Mouse (Mus musculus): ENCODE measurements around the gene Mbnl1. TPM values are rescaled to one million over a fixed set of nuclear protein-coding genes. Genes with fewer than 3 reads are reported as not detected.

The Mbnl1 gene
- polyA plus RNA-seq, 1 experiment from 2014 or later = 68.8 TPM

DNA sequence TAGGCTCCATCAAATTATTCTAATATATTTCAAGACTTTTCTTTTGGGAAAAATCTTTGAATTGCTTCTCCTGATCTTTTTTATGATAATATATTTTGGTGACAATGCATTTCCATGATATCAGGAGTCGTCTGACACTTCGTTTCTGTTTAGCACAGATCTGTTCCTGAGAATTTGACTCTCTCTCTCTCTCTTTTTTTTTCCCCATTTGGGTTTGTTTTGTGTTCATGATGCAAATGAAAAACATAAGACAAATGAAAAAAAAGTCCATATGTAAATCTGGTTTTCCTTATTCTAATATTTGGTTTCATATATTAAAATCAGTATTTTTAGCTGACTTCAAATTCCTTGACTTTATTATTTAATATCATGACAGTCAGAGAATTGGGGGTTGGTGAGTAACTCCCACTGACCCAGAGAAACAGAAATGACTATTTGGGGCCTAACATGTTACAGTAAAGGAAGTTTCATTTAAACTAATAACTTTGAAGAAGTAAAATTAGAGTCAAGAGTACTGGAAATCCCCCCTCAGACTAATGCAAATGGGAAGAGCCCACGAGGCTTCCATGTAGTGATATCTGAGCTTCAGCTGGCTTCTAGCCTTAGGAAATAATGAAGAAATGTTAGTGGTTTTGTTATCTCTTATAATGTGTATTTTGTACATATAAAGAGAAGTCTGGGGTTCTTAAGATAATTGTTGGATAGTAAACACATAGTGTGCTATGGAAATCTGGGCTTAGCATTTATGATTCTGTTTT lies 65.8 kb downstream of the Mbnl1 start:
- H3K9me3 ChIP-seq (replicated peaks; ENCODE audit: control insufficient read depth, low read length) = no peaks in the 10 kb centered on the region
- 83% methylated on average over 3 of the region's 3 CpGs for WGBS
- ATAC-seq (replicated peaks; ENCODE audit: insufficient number of reproducible peaks, low FRiP score, low TSS enrichment, low read depth) (no peak), DNase-seq (ENCODE audit: low spot score) (no peak)
- no peak overlapping the region for H3K4me2 ChIP-seq (ENCODE audit: low read depth, low read length)
- H3K27ac ChIP-seq (replicated peaks; ENCODE audit: low read depth, low read length) = no peak overlapping the region
- H3K27me3 ChIP-seq (ENCODE audit: control insufficient read depth, insufficient read depth, low read length) = no peaks in the 10 kb centered on the region
- no peaks in the 10 kb centered on the region for H3K36me3 ChIP-seq (replicated peaks; ENCODE audit: control insufficient read depth, insufficient read depth, low read depth, low read length)
- H3K9ac ChIP-seq (replicated peaks; ENCODE audit: low read length) = no peak overlapping the region
- H3K4me3 ChIP-seq (ENCODE audit: low read depth, low read length) = no peak overlapping the region
- no peaks in the 10 kb centered on the region for H3K4me1 ChIP-seq (ENCODE audit: control insufficient read depth, insufficient read depth, low read length)

GRCm38 (mm10) chr3:60541121-60541520 lies 68.5 kb downstream of the Mbnl1 start:
- H3K4me1 ChIP-seq (ENCODE audit: control insufficient read depth, insufficient read depth, low read length) = no peaks in the 10 kb centered on the region
- no peak overlapping the region for H3K4me2 ChIP-seq (ENCODE audit: low read depth, low read length)
- no peak overlapping the region for H3K4me3 ChIP-seq (ENCODE audit: low read depth, low read length)
- no peaks in the 10 kb centered on the region for H3K36me3 ChIP-seq (replicated peaks; ENCODE audit: control insufficient read depth, insufficient read depth, low read depth, low read length)
- no peak overlapping the region for H3K9ac ChIP-seq (replicated peaks; ENCODE audit: low read length)
- no peaks in the 10 kb centered on the region for H3K9me3 ChIP-seq (replicated peaks; ENCODE audit: control insufficient read depth, low read length)
- DNase-seq (ENCODE audit: low spot score) (no peak), ATAC-seq (replicated peaks; ENCODE audit: insufficient number of reproducible peaks, low FRiP score, low TSS enrichment, low read depth) (no peak)
- H3K27ac ChIP-seq (replicated peaks; ENCODE audit: low read depth, low read length) = no peak overlapping the region
- no peaks in the 10 kb centered on the region for H3K27me3 ChIP-seq (ENCODE audit: control insufficient read depth, insufficient read depth, low read length)
- 86% methylated on average over 4 of the region's 4 CpGs for WGBS

DNA sequence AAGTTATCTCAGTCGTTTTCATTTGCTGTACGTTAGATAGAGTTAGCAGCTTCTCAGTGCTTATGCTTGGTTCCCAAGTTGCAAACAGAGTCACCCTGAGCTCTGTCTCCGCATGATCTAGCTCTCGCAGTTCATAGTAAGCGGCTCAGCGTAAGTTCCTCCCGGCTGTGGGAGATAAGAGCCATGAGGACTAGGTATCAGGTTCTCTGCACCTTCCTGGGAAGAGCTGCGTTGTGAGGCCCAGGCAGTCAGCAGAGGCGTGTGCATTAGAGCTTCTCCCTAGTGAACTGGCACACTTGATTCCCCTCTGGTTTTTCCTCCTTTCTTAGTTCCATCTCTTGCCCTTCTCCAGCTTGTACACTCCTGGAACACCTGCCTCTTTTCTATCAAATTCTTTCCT lies 73.6 kb downstream of the Mbnl1 start:
- WGBS = 66% methylated on average over 9 of the region's 9 CpGs
- no peak overlapping the region for H3K27ac ChIP-seq (replicated peaks; ENCODE audit: low read depth, low read length)
- no peak for DNase-seq (ENCODE audit: low spot score)
- no peak for ATAC-seq (replicated peaks; ENCODE audit: insufficient number of reproducible peaks, low FRiP score, low TSS enrichment, low read depth)
- H3K4me3 ChIP-seq (ENCODE audit: low read depth, low read length) = no peak overlapping the region
- H3K9ac ChIP-seq (replicated peaks; ENCODE audit: low read length) = no peak overlapping the region
- H3K4me1 ChIP-seq (ENCODE audit: control insufficient read depth, insufficient read depth, low read length) = no peaks in the 10 kb centered on the region
- no peaks in the 10 kb centered on the region for H3K36me3 ChIP-seq (replicated peaks; ENCODE audit: control insufficient read depth, insufficient read depth, low read depth, low read length)
- H3K4me2 ChIP-seq (ENCODE audit: low read depth, low read length) = no peak overlapping the region
- no peaks in the 10 kb centered on the region for H3K27me3 ChIP-seq (ENCODE audit: control insufficient read depth, insufficient read depth, low read length)
- H3K9me3 ChIP-seq (replicated peaks; ENCODE audit: control insufficient read depth, low read length) = no peaks in the 10 kb centered on the region

DNA sequence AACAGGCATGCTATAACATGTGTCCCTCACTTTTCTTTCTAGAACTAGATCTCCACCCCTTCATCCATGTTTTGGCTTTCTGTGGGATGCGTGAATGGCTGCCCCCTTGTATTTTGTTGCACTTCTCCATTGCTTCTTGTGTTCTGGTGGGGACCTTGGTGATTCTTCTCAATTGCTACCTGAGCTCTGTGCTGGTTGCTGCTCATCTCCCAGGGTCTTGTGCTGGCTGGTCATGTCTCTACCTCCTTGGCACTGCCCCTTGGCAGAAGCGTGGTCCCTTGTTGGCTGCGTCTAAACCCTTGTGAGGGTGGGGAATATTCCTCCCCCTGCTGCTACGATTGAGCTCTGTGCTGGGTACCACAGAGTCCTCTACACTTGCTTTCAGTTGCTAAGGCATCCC lies 74.3 kb downstream of the Mbnl1 start:
- WGBS = 88% methylated on average over 4 of the region's 4 CpGs
- Histone ChIP-seq H3K9me3 (replicated peaks; ENCODE audit: control insufficient read depth, low read length) (no peaks in the 10 kb centered on the region), H3K4me3 (ENCODE audit: low read depth, low read length) (no peak overlapping the region), H3K4me2 (ENCODE audit: low read depth, low read length) (no peak overlapping the region), H3K36me3 (replicated peaks; ENCODE audit: control insufficient read depth, insufficient read depth, low read depth, low read length) (no peaks in the 10 kb centered on the region), H3K27me3 (ENCODE audit: control insufficient read depth, insufficient read depth, low read length) (no peaks in the 10 kb centered on the region), H3K4me1 (ENCODE audit: control insufficient read depth, insufficient read depth, low read length) (no peaks in the 10 kb centered on the region), H3K27ac (replicated peaks; ENCODE audit: low read depth, low read length) (no peak overlapping the region), H3K9ac (replicated peaks; ENCODE audit: low read length) (no peak overlapping the region)
- ATAC-seq (replicated peaks; ENCODE audit: insufficient number of reproducible peaks, low FRiP score, low TSS enrichment, low read depth) = no peak
- no peak for DNase-seq (ENCODE audit: low spot score)

DNA sequence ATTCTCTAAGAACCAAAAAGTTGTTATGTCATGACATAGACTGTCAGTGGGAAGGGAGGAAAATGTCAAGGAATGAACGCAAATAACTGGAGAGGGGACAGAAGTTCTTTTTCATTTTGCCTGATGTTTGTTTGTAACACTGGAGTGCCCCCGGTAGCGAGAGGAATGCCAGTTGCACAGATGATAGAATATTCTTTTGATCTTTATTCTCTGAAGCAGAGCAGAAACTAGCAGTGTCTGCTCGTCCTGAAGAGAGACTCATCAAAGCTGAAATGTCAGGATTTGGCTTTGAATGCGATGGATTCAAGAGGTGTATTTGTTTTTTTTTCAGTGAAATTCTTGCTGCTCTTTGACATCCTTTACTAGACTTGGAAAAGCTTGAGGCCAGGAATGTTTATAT lies 77.9 kb downstream of the Mbnl1 start:
- no peak overlapping the region for H3K4me2 ChIP-seq (ENCODE audit: low read depth, low read length)
- H3K9me3 ChIP-seq (replicated peaks; ENCODE audit: control insufficient read depth, low read length) = no peaks in the 10 kb centered on the region
- no peaks in the 10 kb centered on the region for H3K36me3 ChIP-seq (replicated peaks; ENCODE audit: control insufficient read depth, insufficient read depth, low read depth, low read length)
- no peaks in the 10 kb centered on the region for H3K4me1 ChIP-seq (ENCODE audit: control insufficient read depth, insufficient read depth, low read length)
- DNase-seq (ENCODE audit: low spot score) (no peak), ATAC-seq (replicated peaks; ENCODE audit: insufficient number of reproducible peaks, low FRiP score, low TSS enrichment, low read depth) (no peak)
- no peaks in the 10 kb centered on the region for H3K27me3 ChIP-seq (ENCODE audit: control insufficient read depth, insufficient read depth, low read length)
- 58% methylated on average over 5 of the region's 5 CpGs for WGBS
- H3K4me3 ChIP-seq (ENCODE audit: low read depth, low read length) = no peak overlapping the region
- no peak overlapping the region for H3K9ac ChIP-seq (replicated peaks; ENCODE audit: low read length)
- H3K27ac ChIP-seq (replicated peaks; ENCODE audit: low read depth, low read length) = no peak overlapping the region

GRCm38 (mm10) chr3:60551650-60552049 lies 79.0 kb downstream of the Mbnl1 start:
- no peaks in the 10 kb centered on the region for H3K4me1 ChIP-seq (ENCODE audit: control insufficient read depth, insufficient read depth, low read length)
- 77% methylated on average over 3 of the region's 3 CpGs for WGBS
- H3K4me3 ChIP-seq (ENCODE audit: low read depth, low read length) = no peak overlapping the region
- H3K9me3 ChIP-seq (replicated peaks; ENCODE audit: control insufficient read depth, low read length) = no peaks in the 10 kb centered on the region
- DNase-seq (ENCODE audit: low spot score) (no peak), ATAC-seq (replicated peaks; ENCODE audit: insufficient number of reproducible peaks, low FRiP score, low TSS enrichment, low read depth) (no peak)
- no peak overlapping the region for H3K27ac ChIP-seq (replicated peaks; ENCODE audit: low read depth, low read length)
- no peak overlapping the region for H3K9ac ChIP-seq (replicated peaks; ENCODE audit: low read length)
- H3K4me2 ChIP-seq (ENCODE audit: low read depth, low read length) = no peak overlapping the region
- H3K36me3 ChIP-seq (replicated peaks; ENCODE audit: control insufficient read depth, insufficient read depth, low read depth, low read length) = no peaks in the 10 kb centered on the region
- H3K27me3 ChIP-seq (ENCODE audit: control insufficient read depth, insufficient read depth, low read length) = no peaks in the 10 kb centered on the region

- Histone ChIP-seq H3K27me3 (ENCODE audit: control insufficient read depth, insufficient read depth, low read length) (no peaks in the 10 kb centered on the region), H3K9me3 (replicated peaks; ENCODE audit: control insufficient read depth, low read length) (no peaks in the 10 kb centered on the region), H3K4me2 (ENCODE audit: low read depth, low read length) (no peak overlapping the region), H3K4me3 (ENCODE audit: low read depth, low read length) (no peak overlapping the region), H3K27ac (replicated peaks; ENCODE audit: low read depth, low read length) (no peak overlapping the region), H3K4me1 (ENCODE audit: control insufficient read depth, insufficient read depth, low read length) (no peaks in the 10 kb centered on the region), H3K36me3 (replicated peaks; ENCODE audit: control insufficient read depth, insufficient read depth, low read depth, low read length) (no peaks in the 10 kb centered on the region), H3K9ac (replicated peaks; ENCODE audit: low read length) (no peak overlapping the region)
- no peak for ATAC-seq (replicated peaks; ENCODE audit: insufficient number of reproducible peaks, low FRiP score, low TSS enrichment, low read depth)
- WGBS = 66% methylated on average over 3 of the region's 3 CpGs
- no peak for DNase-seq (ENCODE audit: low spot score)
These were observed 80.4 kb downstream of the Mbnl1 start for GRCm38 (mm10) chr3:60553011-60553410.

- ATAC-seq (replicated peaks; ENCODE audit: insufficient number of reproducible peaks, low FRiP score, low TSS enrichment, low read depth) (no peak), DNase-seq (ENCODE audit: low spot score) (no peak)
- Histone ChIP-seq H3K4me3 (ENCODE audit: low read depth, low read length) (no peak overlapping the region), H3K36me3 (replicated peaks; ENCODE audit: control insufficient read depth, insufficient read depth, low read depth, low read length) (no peaks in the 10 kb centered on the region), H3K27ac (replicated peaks; ENCODE audit: low read depth, low read length) (no peak overlapping the region), H3K9ac (replicated peaks; ENCODE audit: low read length) (no peak overlapping the region), H3K4me2 (ENCODE audit: low read depth, low read length) (no peak overlapping the region), H3K4me1 (ENCODE audit: control insufficient read depth, insufficient read depth, low read length) (no peaks in the 10 kb centered on the region), H3K9me3 (replicated peaks; ENCODE audit: control insufficient read depth, low read length) (no peaks in the 10 kb centered on the region), H3K27me3 (ENCODE audit: control insufficient read depth, insufficient read depth, low read length) (no peaks in the 10 kb centered on the region)
- WGBS = 81% methylated on average over 3 of the region's 3 CpGs
These were observed 84.0 kb downstream of the Mbnl1 start for GRCm38 (mm10) chr3:60556596-60556995.
